Mouse (Mus musculus): ENCODE measurements around the gene 2010111I01Rik.
"Not testable (repeated sequence)": the region's sequence is repeated elsewhere in the genome, so short reads cannot be mapped to it uniquely, and the experiment has no call there.

Gene 2010111I01Rik

GRCm38 (mm10) chr13:63342781-63343180 is 378.1 kb downstream of the 2010111I01Rik start:
- DNase-seq (ENCODE audit: low spot score in 2 of 2), result no peak

- no peak for DNase-seq (ENCODE audit: low spot score in 2 of 2)
Measured at GRCm38 (mm10) chr13:63344481-63344880, 379.8 kb downstream of the 2010111I01Rik start.

- DNase-seq (ENCODE audit: low spot score in 2 of 2), result no peak
Measured at GRCm38 (mm10) chr13:63345476-63346225, 381.0 kb downstream of the 2010111I01Rik start.

- no peak for DNase-seq (ENCODE audit: low spot score in 2 of 2)
Measured at GRCm38 (mm10) chr13:63347639-63348038, 382.9 kb downstream of the 2010111I01Rik start.

- no peak for DNase-seq (ENCODE audit: low spot score in 2 of 2)
Measured at GRCm38 (mm10) chr13:63350076-63350475, 385.4 kb downstream of the 2010111I01Rik start.

GRCm38 (mm10) chr13:63353312-63353711 is 388.6 kb downstream of the 2010111I01Rik start:
- DNase-seq (ENCODE audit: low spot score in 2 of 2), result not testable (repeated sequence)

GRCm38 (mm10) chr13:63356101-63356500 is 391.4 kb downstream of the 2010111I01Rik start:
- DNase-seq (ENCODE audit: low spot score in 2 of 2), result no peak

- DNase-seq (ENCODE audit: low spot score in 2 of 2), result peak; percentile 11 to 60
Measured at GRCm38 (mm10) chr13:63356558-63356957, 391.9 kb downstream of the 2010111I01Rik start.

GRCm38 (mm10) chr13:63359393-63359792 is 394.7 kb downstream of the 2010111I01Rik start:
- DNase-seq (ENCODE audit: low spot score in 2 of 2), result no peak

- no peak for DNase-seq (ENCODE audit: low spot score in 2 of 2)
Measured at GRCm38 (mm10) chr13:63360111-63360885, 395.6 kb downstream of the 2010111I01Rik start.

GRCm38 (mm10) chr13:63361755-63362154 is 397.1 kb downstream of the 2010111I01Rik start:
- DNase-seq (ENCODE audit: low spot score in 2 of 2), result no peak

GRCm38 (mm10) chr13:63373460-63374166 is 408.9 kb downstream of the 2010111I01Rik start:
- DNase-seq (ENCODE audit: low spot score in 2 of 2), result no peak
